Mouse (Mus musculus) lung, adult 2 months (tissue): Measurements from ENCODE around the gene Uba52.

Experiments
- CTCF ChIP-seq: fragments of 200-500 bp; IDR thresholded peaks from 2 replicates; pipeline ENCODE4 v1.5.1; 2011; ENCODE audit warnings: mild to moderate bottlenecking, low read length, control low read depth; ENCODE audit not compliant: insufficient read depth
- POLR2A ChIP-seq: fragments of 200-500 bp; IDR thresholded peaks from 2 replicates; pipeline ENCODE4 v1.6.1; 2011; ENCODE audit warnings: low read depth, mild to moderate bottlenecking, control low read depth, low read length, borderline replicate concordance; ENCODE audit errors: extremely low read depth

DNA sequence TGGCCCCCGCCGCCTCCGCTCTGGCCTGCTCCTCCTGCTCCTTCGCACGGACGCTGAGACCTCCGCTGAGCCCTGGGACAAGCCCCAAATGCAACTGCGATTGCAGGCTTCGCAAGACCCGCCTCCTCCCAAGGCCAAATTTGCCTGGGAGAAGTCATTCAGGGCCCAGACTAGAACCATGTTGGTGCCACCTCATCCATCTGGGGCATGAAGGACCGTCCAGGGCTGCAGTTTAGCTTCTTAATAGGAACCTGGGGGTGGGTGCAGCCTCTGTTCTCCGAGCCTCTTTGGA is 14.9 kb downstream of the Uba52 start:
- no peak for TF ChIP-seq POLR2A
- TF ChIP-seq CTCF = no peak
